Mouse (Mus musculus): ENCODE data around the gene Rapgef1.

GRCm38 (mm10) chr2:29624739-29625138 lies 5.2 kb downstream of the Rapgef1 start:
- TF ChIP-seq CTCF (IDR thresholded peaks at IDR 0.05; ENCODE audit: control insufficient read depth, insufficient read depth, low read length): no peak
- no peak for TF ChIP-seq POLR2A (IDR thresholded peaks at IDR 0.05; ENCODE audit: borderline replicate concordance, control insufficient read depth, low read depth, low read length)
